Mouse (Mus musculus): ENCODE data around the gene Gm20219. TPM values are rescaled to one million over a fixed set of nuclear protein-coding genes. Genes with fewer than 3 reads are reported as not detected.
"Not testable (repeated sequence)": the region's sequence is repeated elsewhere in the genome, so short reads cannot be mapped to it uniquely, and the experiment has no call there.

The Gm20219 gene
- polyA plus RNA-seq, 1 experiment, result 13.1 TPM

- Histone ChIP-seq H3K4me1 (replicated peaks; ENCODE audit: control insufficient read depth, insufficient read depth, low read length) (peaks cover 9% of the 10 kb centered on the region), H3K27me3 (ENCODE audit: control insufficient read depth, insufficient read depth, low read length) (0 out of 2 replicates have a peak, but pooled peaks cover under 1% of the 10 kb centered on the region), H3K36me3 (ENCODE audit: control insufficient read depth, insufficient read depth, low read length) (no peaks in the 10 kb centered on the region), H3K4me3 (ENCODE audit: control insufficient read depth, insufficient read depth, low read length) (no peak overlapping the region), H3K27ac (ENCODE audit: control insufficient read depth, insufficient read depth, low read length) (no peak overlapping the region)
- no peak for TF ChIP-seq CTCF (IDR thresholded peaks at IDR 0.05; ENCODE audit: borderline replicate concordance, control insufficient read depth, extremely low read depth, insufficient read depth, low read length, poor library complexity)
- TF ChIP-seq POLR2A (IDR thresholded peaks at IDR 0.05; ENCODE audit: control insufficient read depth, extremely low read depth, insufficient read depth, low read length, poor library complexity), result no peak
- 95% methylated on average over 10 of the region's 10 CpGs for WGBS
- no peak for DNase-seq
Observed at GRCm38 (mm10) chr17:56505401-56505800, 48.8 kb downstream of the Gm20219 start.

DNA sequence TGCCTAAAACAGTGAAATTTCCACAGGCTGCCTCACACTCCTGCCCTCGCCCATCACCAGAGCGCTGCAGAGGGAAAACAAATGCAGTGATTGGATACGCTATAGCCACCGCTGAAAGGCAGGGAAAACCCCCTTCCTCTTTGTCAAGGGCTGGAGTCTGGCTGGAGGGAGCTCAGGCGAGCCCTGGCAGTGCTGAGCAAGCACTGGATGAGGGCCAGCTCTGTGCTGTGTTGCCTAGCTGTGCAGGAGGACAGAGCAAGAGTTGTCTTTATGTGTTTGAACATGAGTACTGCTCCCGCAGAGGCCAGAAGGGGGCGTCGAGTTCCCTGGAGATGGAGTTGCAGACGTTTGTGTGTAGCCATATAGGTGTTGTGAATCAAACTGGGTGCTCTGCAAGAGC lies 51.7 kb downstream of the Gm20219 start:
- TF ChIP-seq POLR2A (IDR thresholded peaks at IDR 0.05; ENCODE audit: control insufficient read depth, extremely low read depth, insufficient read depth, low read length, poor library complexity) (no peak), CTCF (IDR thresholded peaks at IDR 0.05; ENCODE audit: borderline replicate concordance, control insufficient read depth, extremely low read depth, insufficient read depth, low read length, poor library complexity) (no peak)
- no peak overlapping the region for H3K27ac ChIP-seq (ENCODE audit: control insufficient read depth, insufficient read depth, low read length)
- WGBS, result 43% methylated on average over 9 of the region's 9 CpGs
- no peaks in the 10 kb centered on the region for H3K27me3 ChIP-seq (ENCODE audit: control insufficient read depth, insufficient read depth, low read length)
- no peak for DNase-seq
- peaks cover 7% of the 10 kb centered on the region for H3K4me1 ChIP-seq (replicated peaks; ENCODE audit: control insufficient read depth, insufficient read depth, low read length)
- no peak overlapping the region for H3K4me3 ChIP-seq (ENCODE audit: control insufficient read depth, insufficient read depth, low read length)
- no peaks in the 10 kb centered on the region for H3K36me3 ChIP-seq (ENCODE audit: control insufficient read depth, insufficient read depth, low read length)

GRCm38 (mm10) chr17:56501635-56502400 lies 52.4 kb downstream of the Gm20219 start:
- not testable (repeated sequence) for H3K4me3 ChIP-seq (ENCODE audit: control insufficient read depth, insufficient read depth, low read length); H3K27me3 ChIP-seq (ENCODE audit: control insufficient read depth, insufficient read depth, low read length); H3K36me3 ChIP-seq (ENCODE audit: control insufficient read depth, insufficient read depth, low read length); H3K4me1 ChIP-seq (replicated peaks; ENCODE audit: control insufficient read depth, insufficient read depth, low read length); H3K27ac ChIP-seq (ENCODE audit: control insufficient read depth, insufficient read depth, low read length); DNase-seq
- WGBS, result 65% methylated on average over 2 of the region's 2 CpGs

Other genes with a start within 250 kb of the Gm20219 start
- 94.1 and 117 TPM in 2 replicates for gene Kdm4b, start 228.3 kb downstream of the Gm20219 start, polyA plus RNA-seq (2012; rRNA removed)
- gene Ptprs, start 77.9 kb downstream of the Gm20219 start, polyA plus RNA-seq (2012; rRNA removed), result 235 and 305 TPM in 2 replicates
- gene Znrf4, start 42.0 kb downstream of the Gm20219 start, polyA plus RNA-seq (2012; rRNA removed), result 0.67 TPM in 1 of 2 replicates, not detected in the other
- gene Safb2, start 30.2 kb upstream of the Gm20219 start, polyA plus RNA-seq (2012; rRNA removed), result 196 and 199 TPM in 2 replicates
- gene Safb, start 30.4 kb upstream of the Gm20219 start, polyA plus RNA-seq (2012; rRNA removed), result 196 and 222 TPM in 2 replicates
- 117 and 145 TPM in 2 replicates for gene 2410015M20Rik, start 55.4 kb upstream of the Gm20219 start, polyA plus RNA-seq (2012; rRNA removed)
- 3,463 and 3,864 TPM in 2 replicates for gene Rpl36, start 59.0 kb upstream of the Gm20219 start, polyA plus RNA-seq (2012; rRNA removed)
- 74.5 and 82.6 TPM in 2 replicates for gene Lonp1, start 72.5 kb upstream of the Gm20219 start, polyA plus RNA-seq (2012; rRNA removed)
- 0.50 and 0.51 TPM in 2 replicates for gene Catsperd, start 73.8 kb upstream of the Gm20219 start, polyA plus RNA-seq (2012; rRNA removed)
- gene Ranbp3, start 118.9 kb upstream of the Gm20219 start, polyA plus RNA-seq (2012; rRNA removed), result 187 and 191 TPM in 2 replicates
- gene Ndufa11, start 163.4 kb upstream of the Gm20219 start, polyA plus RNA-seq (2012; rRNA removed), result 601 and 855 TPM in 2 replicates
- 52.3 and 58.9 TPM in 2 replicates for gene Vmac, start 163.6 kb upstream of the Gm20219 start, polyA plus RNA-seq (2012; rRNA removed)
- gene Nrtn, start 203.1 kb upstream of the Gm20219 start, polyA plus RNA-seq (2012; rRNA removed), result 37.6 and 44.4 TPM in 2 replicates
- gene Dus3l, start 210.4 kb upstream of the Gm20219 start, polyA plus RNA-seq (2012; rRNA removed), result 142 and 157 TPM in 2 replicates
- gene Prr22, start 215.9 kb upstream of the Gm20219 start, polyA plus RNA-seq (2012; rRNA removed), result 4.1 and 4.5 TPM in 2 replicates

All from thymus, adult 2 months (tissue).